Mouse (Mus musculus) embryonic fibroblast, embryonic 13.5 days (primary cell): ENCODE measurements around the gene Zfp791.

Source experiments
- CTCF ChIP-seq: IDR thresholded peaks from 2 replicates; pipeline ENCODE4 v1.5.1; 2011; ENCODE audit warnings: mild to moderate bottlenecking, control low read depth, low read length, moderate library complexity, borderline replicate concordance; ENCODE audit not compliant: insufficient read depth
- POLR2A ChIP-seq: IDR thresholded peaks from 2 replicates; pipeline ENCODE4 v1.6.1; 2011; ENCODE audit warnings: low read depth, mild to moderate bottlenecking, control low read depth, low read length, moderate library complexity

- TF ChIP-seq POLR2A: no peak
- no peak for TF ChIP-seq CTCF
Measured at GRCm38 (mm10) chr8:85086238-85086637, 36.7 kb downstream of the Zfp791 start.
